Mouse (Mus musculus) forebrain, embryonic 11.5 days (tissue): Measurements from ENCODE around the gene Syngr1. TPM values are rescaled to one million over a fixed set of nuclear protein-coding genes. Genes with fewer than 3 reads are reported as not detected.

Experiments used
- ATAC-seq: fragments of 200-750 bp; cut with Nextera tagmentation; replicated peaks from 2 replicates; pipeline ENCODE4 v1.8.0; 2017; ENCODE audit warnings: moderate TSS enrichment; ENCODE audit not compliant: low FRiP score
- DNase-seq: peaks from one replicate; pipeline ENCODE4 v3.0.0-alpha.2; 2017; ENCODE audit warnings: low spot score
- H3K27ac ChIP-seq: fragments of 300-500 bp; sonication (generic); 2 replicates; pipeline ENCODE4 v1.5.1; 2014; ENCODE audit warnings: low read depth, low read length
- H3K27me3 ChIP-seq: fragments of 300-500 bp; sonication (generic); 2 replicates; pipeline ENCODE4 v1.6.1; 2014; ENCODE audit warnings: mild to moderate bottlenecking, low read length, mixed read lengths; ENCODE audit not compliant: control insufficient read depth, insufficient read depth
- H3K36me3 ChIP-seq: fragments of 300-500 bp; sonication (generic); 2 replicates; pipeline ENCODE4 v1.6.1; 2014; ENCODE audit warnings: mild to moderate bottlenecking, low read length, moderate library complexity, mixed read lengths; ENCODE audit not compliant: control insufficient read depth, insufficient read depth
- H3K4me1 ChIP-seq: fragments of 300-500 bp; sonication (generic); replicated peaks from 2 replicates; pipeline ENCODE4 v1.6.1; 2014; ENCODE audit warnings: low read length, mixed read lengths; ENCODE audit not compliant: control insufficient read depth, insufficient read depth
- H3K4me2 ChIP-seq: fragments of 300-500 bp; sonication (generic); 2 replicates; pipeline ENCODE4 v1.6.1; 2014; ENCODE audit warnings: low read depth, mild to moderate bottlenecking, low read length, moderate library complexity, mixed read lengths; ENCODE audit not compliant: severe bottlenecking
- H3K4me3 ChIP-seq: fragments of 300-500 bp; sonication (generic); 2 replicates; pipeline ENCODE4 v1.5.1; 2014; ENCODE audit warnings: low read depth, low read length
- H3K9ac ChIP-seq: fragments of 300-500 bp; sonication (generic); 2 replicates; pipeline ENCODE4 v1.6.1; 2014; ENCODE audit warnings: low read length
- H3K9me3 ChIP-seq: fragments of 300-500 bp; sonication (generic); 2 replicates; pipeline ENCODE4 v1.6.1; 2016; ENCODE audit warnings: low read length, mixed read lengths; ENCODE audit not compliant: control insufficient read depth
- WGBS: fragments of 180-500 bp; shearing (Covaris S2); extraction: QIAGEN DNeasy Blood & Tissue Kit; methylation state at CpG from one replicate; pipeline ENCODE4 v1.1.7; 2014; 5-methylcytosine and 5-hydroxymethylcytosine counted together
- polyA plus RNA-seq: library from polyadenylated mRNA; unstranded; fragments of >200 nt; fragmentation: Nextera tagmentation; extraction: Ambion mirVana; gene quantifications from 2 replicates; pipeline ENCODE4 v1.2.1, GENCODE M21; 2014

Syngr1 gene
- polyA plus RNA-seq, 1 experiment from 2014 or later: 11.3 TPM

- H3K4me1 ChIP-seq: no peaks in the 10 kb centered on the region
- DNase-seq (no peak), ATAC-seq (no peak)
- no peak overlapping the region for H3K27ac ChIP-seq
- 94% methylated on average over 22 of the region's 22 CpGs for WGBS
- H3K36me3 ChIP-seq: peaks cover 13% of the 10 kb centered on the region
- no peaks in the 10 kb centered on the region for H3K27me3 ChIP-seq
- no peak overlapping the region for H3K4me3 ChIP-seq
- H3K9me3 ChIP-seq: no peaks in the 10 kb centered on the region
- no peak overlapping the region for H3K4me2 ChIP-seq
- no peak overlapping the region for H3K9ac ChIP-seq
Observed at GRCm38 (mm10) chr15:80157197-80157943, 66.2 kb downstream of the Syngr1 start.

DNA sequence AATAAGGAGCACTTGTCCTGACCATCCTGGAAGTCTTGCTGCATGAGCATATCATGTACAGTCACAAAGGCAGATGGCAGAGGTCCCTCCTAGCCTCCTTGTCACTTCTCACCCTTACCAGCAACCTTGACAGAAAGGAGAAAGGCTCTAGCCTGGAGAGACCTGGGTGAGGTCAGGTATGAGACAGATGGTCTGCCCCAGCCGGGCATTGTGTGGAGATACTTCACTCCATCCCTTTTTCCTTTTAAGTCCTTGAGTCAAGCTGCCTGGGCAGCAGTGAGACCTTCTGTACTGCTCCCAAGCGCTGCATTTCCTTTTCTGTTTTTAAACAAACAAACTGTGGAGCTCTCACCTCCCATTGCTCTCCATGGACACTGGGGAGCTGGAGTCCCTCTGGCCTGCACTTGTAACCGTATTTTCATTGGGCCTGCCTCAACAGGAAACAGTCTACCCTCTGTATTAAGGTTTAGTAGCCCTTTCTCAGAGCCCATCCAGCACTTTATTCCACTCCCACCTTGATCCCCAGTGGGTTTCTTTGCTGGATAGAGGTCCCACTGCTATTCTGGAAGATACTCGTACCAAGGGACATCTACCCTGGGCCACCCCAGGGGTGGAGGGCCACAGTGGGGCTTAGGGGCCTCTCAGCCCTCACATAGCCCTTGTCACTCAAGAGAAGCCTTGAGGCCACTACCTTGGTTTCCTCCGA is 67.0 kb downstream of the Syngr1 start:
- DNase-seq: no peak

GRCm38 (mm10) chr15:80158707-80159090 is 67.6 kb downstream of the Syngr1 start:
- H3K27ac ChIP-seq: no peak overlapping the region
- ATAC-seq: no peak
- 59% methylated on average over 4 of the region's 4 CpGs for WGBS
- H3K36me3 ChIP-seq: peaks cover 9% of the 10 kb centered on the region
- no peaks in the 10 kb centered on the region for H3K27me3 ChIP-seq
- H3K4me2 ChIP-seq: no peak overlapping the region
- H3K9ac ChIP-seq: no peak overlapping the region
- H3K4me3 ChIP-seq: no peak overlapping the region
- no peaks in the 10 kb centered on the region for H3K9me3 ChIP-seq
- no peaks in the 10 kb centered on the region for H3K4me1 ChIP-seq
- no peak for DNase-seq

More for the DNA sequence above, 67.0 kb downstream of the Syngr1 start:
- H3K27me3 ChIP-seq: no peaks in the 10 kb centered on the region
- no peak overlapping the region for H3K27ac ChIP-seq
- H3K4me2 ChIP-seq: no peak overlapping the region
- H3K4me3 ChIP-seq: no peak overlapping the region
- H3K4me1 ChIP-seq: no peaks in the 10 kb centered on the region
- 83% methylated on average over 5 of the region's 5 CpGs for WGBS
- H3K36me3 ChIP-seq: peaks cover 9% of the 10 kb centered on the region
- no peak overlapping the region for H3K9ac ChIP-seq
- no peak for ATAC-seq
- no peaks in the 10 kb centered on the region for H3K9me3 ChIP-seq

GRCm38 (mm10) chr15:80159286-80159901 is 68.3 kb downstream of the Syngr1 start:
- WGBS: 54% methylated on average over 8 of the region's 8 CpGs
- Histone ChIP-seq H3K4me2 (no peak overlapping the region), H3K27me3 (no peaks in the 10 kb centered on the region), H3K9ac (no peak overlapping the region), H3K4me1 (no peaks in the 10 kb centered on the region), H3K36me3 (peaks cover 7% of the 10 kb centered on the region), H3K4me3 (no peak overlapping the region), H3K27ac (no peak overlapping the region), H3K9me3 (no peaks in the 10 kb centered on the region)
- no peak for ATAC-seq
- no peak for DNase-seq

GRCm38 (mm10) chr15:80160223-80160622 is 69.1 kb downstream of the Syngr1 start:
- DNase-seq (no peak), ATAC-seq (no peak)
- no peaks in the 10 kb centered on the region for H3K27me3 ChIP-seq
- H3K9me3 ChIP-seq: no peaks in the 10 kb centered on the region
- no peak overlapping the region for H3K27ac ChIP-seq
- H3K4me1 ChIP-seq: no peaks in the 10 kb centered on the region
- H3K9ac ChIP-seq: no peak overlapping the region
- 91% methylated on average over 13 of the region's 13 CpGs for WGBS
- H3K4me2 ChIP-seq: no peak overlapping the region
- H3K4me3 ChIP-seq: no peak overlapping the region
- peaks cover 7% of the 10 kb centered on the region for H3K36me3 ChIP-seq

GRCm38 (mm10) chr15:80160726-80161125 is 69.6 kb downstream of the Syngr1 start:
- no peak overlapping the region for H3K9ac ChIP-seq
- H3K4me1 ChIP-seq: no peaks in the 10 kb centered on the region
- WGBS: 80% methylated on average over 4 of the region's 4 CpGs
- H3K9me3 ChIP-seq: no peaks in the 10 kb centered on the region
- H3K36me3 ChIP-seq: peaks cover 7% of the 10 kb centered on the region
- ATAC-seq (no peak), DNase-seq (no peak)
- no peaks in the 10 kb centered on the region for H3K27me3 ChIP-seq
- no peak overlapping the region for H3K4me2 ChIP-seq
- no peak overlapping the region for H3K4me3 ChIP-seq
- H3K27ac ChIP-seq: no peak overlapping the region

DNA sequence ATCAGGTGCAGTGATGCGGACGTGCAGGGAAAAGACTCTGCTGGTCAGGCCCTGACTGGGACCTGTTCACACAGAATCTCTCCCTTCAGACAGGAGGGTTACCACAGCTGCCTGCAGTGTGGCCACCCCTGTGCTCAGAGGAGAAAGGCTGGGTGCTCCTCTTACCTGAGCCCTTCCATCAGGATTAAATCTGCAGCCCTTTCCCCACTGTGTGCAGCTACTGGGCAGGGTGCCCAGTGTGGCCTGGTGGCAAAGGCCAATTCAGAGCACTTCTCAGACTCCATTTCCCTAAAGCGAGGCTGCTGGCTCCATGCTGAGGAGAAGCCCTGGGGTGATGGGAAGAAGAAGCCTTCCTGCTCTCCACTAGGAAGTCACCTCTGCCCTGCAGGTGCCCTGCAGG is 70.1 kb downstream of the Syngr1 start:
- Histone ChIP-seq H3K9me3 (no peaks in the 10 kb centered on the region), H3K4me2 (no peak overlapping the region), H3K4me3 (no peak overlapping the region), H3K27me3 (no peaks in the 10 kb centered on the region), H3K9ac (no peak overlapping the region), H3K36me3 (peaks cover 7% of the 10 kb centered on the region), H3K27ac (no peak overlapping the region), H3K4me1 (no peaks in the 10 kb centered on the region)
- DNase-seq (no peak), ATAC-seq (no peak)
- 91% methylated on average over 3 of the region's 3 CpGs for WGBS

- no peak overlapping the region for H3K4me2 ChIP-seq
- H3K4me1 ChIP-seq: no peaks in the 10 kb centered on the region
- H3K27ac ChIP-seq: no peak overlapping the region
- ATAC-seq (no peak), DNase-seq (no peak)
- peaks cover 7% of the 10 kb centered on the region for H3K36me3 ChIP-seq
- no peaks in the 10 kb centered on the region for H3K9me3 ChIP-seq
- H3K9ac ChIP-seq: no peak overlapping the region
- 89% methylated on average over 4 of the region's 4 CpGs for WGBS
- no peaks in the 10 kb centered on the region for H3K27me3 ChIP-seq
- H3K4me3 ChIP-seq: no peak overlapping the region
Observed at GRCm38 (mm10) chr15:80162401-80162964, 71.3 kb downstream of the Syngr1 start.
